Mouse (Mus musculus) ES-E14 (cell line): ENCODE data around the gene Mettl24. TPM values are rescaled to one million over a fixed set of nuclear protein-coding genes. Genes with fewer than 3 reads are reported as not detected.

Experiments
- DNase-seq: peaks from one replicate; pipeline ENCODE4 v3.0.0-alpha.2; 2013; ENCODE audit warnings: low read depth, low spot score
- H3K27ac ChIP-seq: 2 replicates; pipeline ENCODE4 v1.5.1; 2012; ENCODE audit warnings: low read depth, mild to moderate bottlenecking, low read length, moderate library complexity, mixed read lengths; ENCODE audit not compliant: poor library complexity, insufficient read depth, severe bottlenecking
- H3K36me3 ChIP-seq: 2 replicates; pipeline ENCODE4 v1.6.1; 2012; ENCODE audit warnings: mild to moderate bottlenecking, low read length, moderate library complexity, mixed read lengths; ENCODE audit not compliant: control insufficient read depth, poor library complexity, insufficient read depth, severe bottlenecking
- H3K4me1 ChIP-seq, 2 experiments: fragments of 150-350 bp in 1 of 2; sonication (generic) in 1 of 2; 2 replicates each; pipeline ENCODE4 v1.6.1; 2012; ENCODE audit warnings: low read length in 2 of 2, mild to moderate bottlenecking in 1 of 2, mixed read lengths in 1 of 2; ENCODE audit not compliant: control insufficient read depth in 2 of 2, insufficient read depth in 2 of 2, poor library complexity in 1 of 2
- H3K4me3 ChIP-seq, 2 experiments: fragments of 150-350 bp in 1 of 2; sonication (generic) in 1 of 2; 2 replicates each; pipeline ENCODE4 v1.5.1; 2012; ENCODE audit warnings: low read length in 2 of 2, low read depth in 1 of 2, mild to moderate bottlenecking in 1 of 2, mixed read lengths in 1 of 2; ENCODE audit not compliant: insufficient read depth in 1 of 2, poor library complexity in 1 of 2, severe bottlenecking in 1 of 2
- H3K9ac ChIP-seq: 2 replicates; pipeline ENCODE4 v1.6.1; 2012; ENCODE audit warnings: low read depth, mild to moderate bottlenecking, low read length, mixed read lengths; ENCODE audit not compliant: poor library complexity, insufficient read depth, severe bottlenecking
- H3K9me3 ChIP-seq: fragments of 150-350 bp; sonication (generic); 2 replicates; pipeline ENCODE4 v1.6.1; 2012; ENCODE audit warnings: low read depth, mild to moderate bottlenecking, low read length; ENCODE audit not compliant: control insufficient read depth, insufficient read depth
- CHD2 ChIP-seq: IDR thresholded peaks from 2 replicates; pipeline ENCODE4 v1.6.1; 2014; ENCODE audit warnings: mild to moderate bottlenecking, low read depth, low read length, inconsistent platforms
- HCFC1 ChIP-seq: IDR thresholded peaks from 2 replicates; pipeline ENCODE4 v1.6.1; 2012; ENCODE audit warnings: low read length, inconsistent platforms, borderline replicate concordance; ENCODE audit not compliant: insufficient read depth
- MAFK ChIP-seq: IDR thresholded peaks from 2 replicates; pipeline ENCODE4 v1.6.1; 2014; ENCODE audit warnings: mild to moderate bottlenecking, low read depth, low read length, inconsistent platforms; ENCODE audit not compliant: insufficient read depth
- ZC3H11A ChIP-seq: IDR thresholded peaks from 2 replicates; pipeline ENCODE4 v1.6.1; 2012; ENCODE audit warnings: low read depth, mild to moderate bottlenecking, inconsistent platforms, low read length, borderline replicate concordance
- ZNF384 ChIP-seq: IDR thresholded peaks from 2 replicates; pipeline ENCODE4 v1.6.1; 2012; ENCODE audit warnings: low read depth, low read length, inconsistent platforms
- in situ Hi-C, 2 experiments: fragments of 600-800 bp; cut with MboI; formaldehyde crosslinking; loops; one replicate each; pipeline ENCODE4 v1.15.1; 2025; ENCODE audit warnings: low sequenced_read_pairs in 2 of 2, inconsistent platforms in 1 of 2; ENCODE audit not compliant: unreplicated experiment in 2 of 2
- total RNA-seq: library from RNA; depleted of rRNA; stranded (reverse); fragments of 300-350 nt; gene quantifications from 2 replicates; pipeline ENCODE4 v1.2.3, GENCODE M21; 2012

Mettl24 gene
- total RNA-seq, 1 experiment = 0.40 TPM

DNA sequence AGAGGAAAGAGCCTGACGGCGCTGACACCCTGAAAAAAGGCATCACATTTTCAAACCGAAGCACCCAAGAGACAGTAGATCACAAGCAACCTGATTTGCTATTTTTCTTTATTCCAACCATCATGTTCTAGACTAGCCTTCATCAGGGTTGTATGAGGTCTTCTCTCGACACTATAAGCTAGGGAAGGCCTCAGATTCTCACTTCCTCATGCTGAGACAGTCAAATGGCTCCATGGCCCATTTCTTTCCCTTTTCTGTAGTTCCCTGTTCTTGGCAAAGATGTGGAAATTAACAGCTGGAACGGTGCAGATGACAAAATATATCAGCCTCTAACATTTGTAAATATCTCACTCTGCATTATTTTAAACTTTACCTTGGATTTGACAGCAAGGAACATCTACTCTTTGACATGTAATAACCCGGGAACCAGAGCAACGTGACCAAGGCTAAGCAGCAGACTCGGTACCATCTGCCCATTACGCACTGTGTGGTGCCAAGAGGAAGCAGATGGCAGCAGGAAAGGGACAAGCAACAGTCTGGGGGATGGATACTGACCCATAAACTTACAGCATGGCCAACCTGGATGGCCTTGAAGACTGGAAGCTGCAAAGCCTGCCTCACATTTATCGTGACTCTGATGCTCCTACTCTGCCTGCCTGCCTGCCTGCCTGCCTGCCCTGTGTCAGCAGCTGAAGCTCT lies 164.2 kb downstream of the Mettl24 start:
- Histone ChIP-seq H3K36me3 (peaks cover 14% of the 10 kb centered on the region), H3K9me3 (0 out of 2 replicates have a peak, but pooled peaks cover 5% of the 10 kb centered on the region), H3K4me3 (no peak overlapping the region), H3K9ac (no peak overlapping the region), H3K4me1 (peaks cover 2 to 4% of the 10 kb centered on the region in 2 experiments; a peak in 1 of 4 replicates), H3K27ac (no peak overlapping the region)
- in situ Hi-C loops = no loop called here
- TF ChIP-seq ZNF384 (no peak), MAFK (no peak), CHD2 (no peak), HCFC1 (no peak), ZC3H11A (no peak)
- no peak for DNase-seq

DNA sequence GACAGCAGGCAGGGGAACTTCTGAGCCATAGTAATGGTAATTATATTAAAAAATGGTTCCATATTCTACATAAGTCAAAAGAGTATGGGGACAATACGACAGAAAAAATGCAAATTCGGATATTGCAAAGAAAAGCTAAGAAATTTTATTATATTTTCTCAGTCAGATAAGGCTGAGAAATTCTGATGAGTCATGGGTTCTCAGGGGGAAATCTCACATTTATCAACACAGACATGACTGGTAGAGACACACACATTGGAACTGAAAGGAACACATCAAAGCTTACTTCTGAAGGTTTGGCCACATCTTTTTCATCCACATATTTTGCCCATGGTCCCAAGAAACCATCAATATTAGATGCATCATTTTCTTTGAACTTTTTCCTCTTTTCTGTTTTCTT lies 167.6 kb downstream of the Mettl24 start:
- peaks cover 4% of the 10 kb centered on the region for H3K36me3 ChIP-seq
- no peak overlapping the region for H3K4me3 ChIP-seq
- in situ Hi-C loops = no loop called here
- H3K9ac ChIP-seq = no peak overlapping the region
- 0 out of 2 replicates have a peak, but pooled peaks cover 5% of the 10 kb centered on the region for H3K9me3 ChIP-seq
- no peaks in the 10 kb centered on the region for H3K4me1 ChIP-seq
- TF ChIP-seq ZNF384 (no peak), MAFK (0 out of 2 replicates have a peak, but pooled peaks have one; percentile 33)
- H3K27ac ChIP-seq = no peak overlapping the region
- DNase-seq = no peak

DNA sequence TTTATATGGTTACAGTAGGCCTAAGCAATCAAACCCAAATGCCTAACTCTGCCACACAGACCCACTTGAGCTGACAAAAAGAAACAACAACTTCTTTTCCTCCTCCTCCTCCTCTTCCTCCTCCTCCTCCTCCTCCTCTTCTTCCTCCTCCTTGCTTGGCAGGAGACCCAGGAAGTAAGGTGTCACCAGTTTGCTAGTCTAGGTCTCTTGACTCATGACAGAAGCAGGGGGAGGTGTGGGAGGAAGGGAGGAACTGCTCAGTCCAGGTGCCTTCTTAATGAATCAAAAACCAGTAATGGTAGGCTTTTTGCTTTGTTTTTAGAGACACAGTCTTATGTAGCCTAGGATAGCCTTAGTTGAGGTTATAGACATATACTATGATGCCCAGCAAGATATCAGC lies 168.1 kb downstream of the Mettl24 start:
- Histone ChIP-seq H3K4me3 (no peak overlapping the region), H3K9ac (no peak overlapping the region), H3K9me3 (0 out of 2 replicates have a peak, but pooled peaks cover 5% of the 10 kb centered on the region), H3K4me1 (no peaks in the 10 kb centered on the region), H3K27ac (no peak overlapping the region), H3K36me3 (peaks cover 4% of the 10 kb centered on the region)
- no peak for TF ChIP-seq CHD2
- no peak for DNase-seq
- in situ Hi-C loops = no loop called here

DNA sequence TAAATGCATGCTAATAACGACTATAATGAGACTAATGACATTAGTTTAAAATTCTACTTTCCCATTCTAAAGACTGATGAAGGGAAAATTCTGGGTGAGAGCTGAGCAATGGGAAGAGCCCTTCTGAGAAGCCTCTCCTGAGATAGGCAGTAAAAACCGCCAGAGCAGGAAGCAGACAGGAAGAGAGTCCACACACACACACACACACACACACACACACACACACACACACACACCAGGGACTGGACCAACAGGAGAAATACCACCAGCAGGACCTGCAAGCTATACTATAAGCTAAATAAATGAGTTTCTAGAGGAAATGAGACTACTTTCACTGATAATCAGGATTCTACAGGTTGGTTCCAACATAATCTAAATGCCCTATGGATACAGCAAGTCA lies 172.5 kb downstream of the Mettl24 start:
- in situ Hi-C loops = no loop called here
- no peak overlapping the region for H3K27ac ChIP-seq
- TF ChIP-seq ZC3H11A (no peak), ZNF384 (no peak), HCFC1 (no peak), CHD2 (no peak), MAFK (no peak)
- no peak overlapping the region for H3K4me3 ChIP-seq
- no peaks in the 10 kb centered on the region; the same call in 1 of the 2 replicates for H3K36me3 ChIP-seq
- H3K9me3 ChIP-seq = 0 out of 2 replicates have a peak, but pooled peaks cover 5% of the 10 kb centered on the region
- no peak overlapping the region for H3K9ac ChIP-seq
- DNase-seq = no peak
- no peaks in the 10 kb centered on the region for H3K4me1 ChIP-seq

DNA sequence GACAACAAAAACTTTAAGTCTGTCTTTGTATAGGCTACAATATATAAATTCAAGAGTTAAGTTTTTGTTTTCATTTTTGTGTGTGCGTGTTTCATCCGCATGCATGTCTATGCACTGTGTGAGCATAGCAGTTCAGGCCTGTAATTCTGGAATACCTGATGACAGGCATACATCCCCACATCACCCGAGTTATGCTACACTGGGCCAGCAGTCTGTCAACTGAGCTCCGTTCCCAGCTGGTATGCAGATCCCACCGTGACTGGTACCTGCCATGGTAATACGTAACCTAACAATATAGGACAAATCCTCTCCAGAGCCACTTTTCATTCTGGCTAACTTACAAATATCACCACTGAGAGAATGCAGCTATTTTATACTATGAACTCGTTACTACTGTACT lies 173.6 kb downstream of the Mettl24 start:
- Histone ChIP-seq H3K9me3 (0 out of 2 replicates have a peak, but pooled peaks cover 3% of the 10 kb centered on the region), H3K9ac (no peak overlapping the region), H3K27ac (no peak overlapping the region), H3K4me3 (no peak overlapping the region), H3K4me1 (no peaks in the 10 kb centered on the region), H3K36me3 (no peaks in the 10 kb centered on the region; the same call in 1 of the 2 replicates)
- no peak for DNase-seq
- in situ Hi-C loops = no loop called here
- TF ChIP-seq ZC3H11A (no peak), HCFC1 (no peak), CHD2 (no peak)
